Mouse (Mus musculus) myocyte (in vitro differentiated cells): ENCODE data around the gene Icam1. TPM values are rescaled to one million over a fixed set of nuclear protein-coding genes. Genes with fewer than 3 reads are reported as not detected.

ENCODE experiments used
- H3K27me3 ChIP-seq: one replicate; pipeline ENCODE4 v1.6.1; 2011; ENCODE audit not compliant: control insufficient read depth, insufficient read depth, insufficient read length
- H3K36me3 ChIP-seq: one replicate; pipeline ENCODE4 v1.6.1; 2011; ENCODE audit not compliant: control insufficient read depth, insufficient read depth
- H3K4me2 ChIP-seq: one replicate; pipeline ENCODE4 v1.6.1; 2011; ENCODE audit warnings: low read depth, control low read depth
- H3K4me3 ChIP-seq: one replicate; pipeline ENCODE4 v1.5.1; 2011; ENCODE audit warnings: mild to moderate bottlenecking, control low read depth, moderate library complexity
- H3K79me2 ChIP-seq: one replicate; pipeline ENCODE4 v1.6.1; 2011; ENCODE audit not compliant: control insufficient read depth, insufficient read depth
- H3ac ChIP-seq: one replicate; pipeline ENCODE4 v1.6.1; 2011; ENCODE audit not compliant: control insufficient read depth, insufficient read length
- CEBPB ChIP-seq: IDR thresholded peaks from 2 replicates; pipeline ENCODE4 v1.6.1; 2011; ENCODE audit warnings: mild to moderate bottlenecking, moderate library complexity; ENCODE audit not compliant: poor library complexity, insufficient read depth, severe bottlenecking
- E2F4 ChIP-seq: IDR thresholded peaks from one replicate; pipeline ENCODE4 v1.6.1; 2011; ENCODE audit warnings: mild to moderate bottlenecking, control low read depth, moderate library complexity; ENCODE audit not compliant: insufficient read depth
- MAX ChIP-seq: IDR thresholded peaks from one replicate; pipeline ENCODE4 v1.6.1; 2011; ENCODE audit warnings: low read depth, mild to moderate bottlenecking, control low read depth
- MYOD1 ChIP-seq, 3 experiments: IDR thresholded peaks; one replicate each; pipeline ENCODE4 v1.6.1; 2011; ENCODE audit warnings: control low read depth in 2 of 3, low read depth in 2 of 3, mild to moderate bottlenecking in 2 of 3, moderate library complexity in 1 of 3; ENCODE audit not compliant: insufficient read length in 2 of 3, control insufficient read depth in 1 of 3
- MYOG ChIP-seq, 3 experiments: IDR thresholded peaks; one replicate each; pipeline ENCODE4 v1.6.1; 2011; ENCODE audit warnings: control low read depth in 2 of 3, low read depth in 2 of 3, mild to moderate bottlenecking in 2 of 3; ENCODE audit not compliant: insufficient read length in 2 of 3, control insufficient read depth in 1 of 3, insufficient read depth in 1 of 3
- POLR2A ChIP-seq: IDR thresholded peaks from one replicate; pipeline ENCODE4 v1.6.1; 2011; ENCODE audit warnings: low read depth, mild to moderate bottlenecking, control low read depth, moderate library complexity; ENCODE audit not compliant: insufficient read length
- POLR2AphosphoS2 ChIP-seq: IDR thresholded peaks from one replicate; pipeline ENCODE4 v1.6.1; 2011; ENCODE audit warnings: low read depth, control low read depth; ENCODE audit not compliant: insufficient read length
- REST ChIP-seq: IDR thresholded peaks from one replicate; pipeline ENCODE4 v1.6.1; 2011; ENCODE audit warnings: mild to moderate bottlenecking, control low read depth, moderate library complexity; ENCODE audit not compliant: insufficient read depth, insufficient read length
- SRF ChIP-seq: IDR thresholded peaks from one replicate; pipeline ENCODE4 v1.6.1; 2011; ENCODE audit warnings: low read depth; ENCODE audit not compliant: control insufficient read depth, insufficient read length
- TCF12 ChIP-seq: IDR thresholded peaks from one replicate; pipeline ENCODE4 v1.6.1; 2011; ENCODE audit warnings: mild to moderate bottlenecking, control low read depth; ENCODE audit not compliant: poor library complexity, insufficient read depth, severe bottlenecking
- TCF3 ChIP-seq: IDR thresholded peaks from one replicate; pipeline ENCODE4 v1.6.1; 2011; ENCODE audit warnings: low read depth, control low read depth; ENCODE audit not compliant: insufficient read length
- USF1 ChIP-seq: IDR thresholded peaks from one replicate; pipeline ENCODE4 v1.6.1; 2011; ENCODE audit warnings: low read depth, mild to moderate bottlenecking, control low read depth, moderate library complexity
- polyA plus RNA-seq: library from polyadenylated mRNA; unstranded; fragments of >200 nt; fragmentation: generic; extraction: Trizol; gene quantifications from one replicate; pipeline ENCODE4 v1.2.1, GENCODE M21; 2012; ENCODE audit warnings: missing spikeins

Icam1 gene
- polyA plus RNA-seq, 1 experiment = 0.06 TPM

DNA sequence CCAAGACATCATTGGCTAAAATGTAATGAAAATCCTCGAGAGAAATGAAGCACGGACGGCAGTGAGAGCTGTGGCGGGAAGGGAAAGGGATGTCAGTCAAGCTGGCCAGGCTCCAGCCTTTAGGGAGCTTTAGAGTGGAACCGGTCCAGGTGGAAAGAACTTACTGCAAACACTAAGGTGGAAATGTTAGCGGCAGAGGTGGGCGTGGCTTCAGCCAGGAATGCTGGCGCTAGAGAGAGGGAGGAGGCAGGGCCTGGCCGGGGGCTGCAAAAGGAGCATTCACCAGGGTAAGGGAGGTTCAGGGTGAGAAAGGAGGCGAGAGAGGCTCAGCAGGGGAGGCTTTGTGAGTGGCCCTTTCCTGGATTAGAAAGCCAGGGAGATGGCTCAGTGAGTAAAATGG lies 24.9 kb upstream of the Icam1 start:
- no peak overlapping the region for H3ac ChIP-seq
- no peak overlapping the region for H3K4me2 ChIP-seq
- no peak for TF ChIP-seq CEBPB
- no peak for TF ChIP-seq MYOG (IDR thresholded peaks at IDR 0.05; ENCODE audit: control insufficient read depth in 1 of 3, insufficient read depth in 1 of 3, insufficient read length in 2 of 3, low read depth in 2 of 3)
- no peak for TF ChIP-seq MYOD1 (IDR thresholded peaks at IDR 0.05; ENCODE audit: control insufficient read depth in 1 of 3, insufficient read length in 2 of 3, low read depth in 2 of 3)
- no peak for TF ChIP-seq POLR2A
- TF ChIP-seq E2F4 = no peak
- TF ChIP-seq TCF3 = no peak
- TF ChIP-seq USF1 = no peak
- no peak for TF ChIP-seq TCF12
- TF ChIP-seq REST = no peak
- no peak for TF ChIP-seq POLR2AphosphoS2
- TF ChIP-seq MAX = no peak
- H3K4me3 ChIP-seq = no peak overlapping the region
- no peaks in the 10 kb centered on the region for H3K36me3 ChIP-seq
- no peaks in the 10 kb centered on the region for H3K79me2 ChIP-seq
- peaks cover 14% of the 10 kb centered on the region for H3K27me3 ChIP-seq

DNA sequence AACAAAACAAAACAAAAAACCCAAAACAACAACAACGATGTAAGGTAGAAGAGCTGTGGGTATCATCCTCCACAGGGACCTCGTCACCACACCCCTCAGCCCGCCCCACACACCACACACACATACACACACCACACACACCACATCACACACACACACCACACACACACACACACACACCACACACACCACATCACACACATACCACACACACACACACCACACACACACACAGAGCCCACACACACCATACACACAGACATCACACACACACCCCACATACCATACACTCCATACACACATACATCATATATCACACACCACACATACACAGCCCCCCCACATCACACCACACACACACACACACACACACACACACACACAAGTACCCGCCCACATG lies 24.2 kb upstream of the Icam1 start:
- Histone ChIP-seq H3K4me2 (no peak overlapping the region), H3K27me3 (peaks cover 14% of the 10 kb centered on the region), H3K36me3 (no peaks in the 10 kb centered on the region), H3K4me3 (no peak overlapping the region), H3ac (no peak overlapping the region), H3K79me2 (no peaks in the 10 kb centered on the region)
- TF ChIP-seq TCF3 (no peak), CEBPB (no peak), E2F4 (no peak), MAX (no peak), MYOG (IDR thresholded peaks at IDR 0.05; ENCODE audit: control insufficient read depth in 1 of 3, insufficient read depth in 1 of 3, insufficient read length in 2 of 3, low read depth in 2 of 3) (no peak), MYOD1 (IDR thresholded peaks at IDR 0.05; ENCODE audit: control insufficient read depth in 1 of 3, insufficient read length in 2 of 3, low read depth in 2 of 3) (no peak), POLR2A (no peak), REST (no peak), TCF12 (no peak), SRF (no peak), POLR2AphosphoS2 (no peak), USF1 (no peak)

GRCm38 (mm10) chr9:20993165-20993898 lies 22.5 kb upstream of the Icam1 start:
- no peak overlapping the region for H3ac ChIP-seq
- peaks cover 7% of the 10 kb centered on the region for H3K27me3 ChIP-seq
- no peak overlapping the region for H3K4me3 ChIP-seq
- H3K79me2 ChIP-seq = no peaks in the 10 kb centered on the region
- H3K36me3 ChIP-seq = no peaks in the 10 kb centered on the region
- TF ChIP-seq MYOD1 (IDR thresholded peaks at IDR 0.05; ENCODE audit: control insufficient read depth in 1 of 3, insufficient read length in 2 of 3, low read depth in 2 of 3) (no peak), TCF12 (no peak), MYOG (IDR thresholded peaks at IDR 0.05; ENCODE audit: control insufficient read depth in 1 of 3, insufficient read depth in 1 of 3, insufficient read length in 2 of 3, low read depth in 2 of 3) (no peak), SRF (no peak), MAX (no peak), POLR2A (no peak), TCF3 (no peak), POLR2AphosphoS2 (no peak), USF1 (no peak), E2F4 (no peak), CEBPB (no peak), REST (no peak)
- H3K4me2 ChIP-seq = no peak overlapping the region

- no peak overlapping the region for H3K4me3 ChIP-seq
- no peak overlapping the region for H3K4me2 ChIP-seq
- no peaks in the 10 kb centered on the region for H3K27me3 ChIP-seq
- H3ac ChIP-seq = no peak overlapping the region
- no peaks in the 10 kb centered on the region for H3K79me2 ChIP-seq
- H3K36me3 ChIP-seq = no peaks in the 10 kb centered on the region
- TF ChIP-seq MAX = no peak
- no peak for TF ChIP-seq USF1
- no peak for TF ChIP-seq CEBPB
- TF ChIP-seq TCF12 = no peak
- TF ChIP-seq POLR2AphosphoS2 = no peak
- no peak for TF ChIP-seq POLR2A
- no peak for TF ChIP-seq REST
- TF ChIP-seq MYOG (IDR thresholded peaks at IDR 0.05; ENCODE audit: control insufficient read depth in 1 of 3, insufficient read depth in 1 of 3, insufficient read length in 2 of 3, low read depth in 2 of 3) = no peak
- TF ChIP-seq SRF = no peak
- no peak for TF ChIP-seq MYOD1 (IDR thresholded peaks at IDR 0.05; ENCODE audit: control insufficient read depth in 1 of 3, insufficient read length in 2 of 3, low read depth in 2 of 3)
- TF ChIP-seq E2F4 = no peak
Measured at GRCm38 (mm10) chr9:20995069-20995468, 20.7 kb upstream of the Icam1 start.
